In genomic region chr8:71563992-71564391, GRCm38 (mm10) we compare ENCODE assay signal across 22 mouse cellular contexts. TPM values are rescaled to one million over a fixed set of nuclear protein-coding genes. Genes with fewer than 3 reads are reported as not detected.
DNase-seq lines count a peak whose midpoint lies in the region; ATAC-seq and TF ChIP-seq lines count a peak whose summit lies in the region.
"Had no signal": no experiment of that assay in that cellular context is flagged by ENCODE, and none has a peak within 500 bp of the region (broad histone marks: within the 10 kb centered on the region; RNA-seq: fewer than 3 reads in every experiment).

No protein-coding gene starts in this region.

- H3K27me3 ChIP-seq in forebrain, postnatal 0 days (ENCODE audit: insufficient read depth, low read length): peaks cover 34% of the 10 kb centered on the region
- peaks cover 39% of the 10 kb centered on the region for H3K27me3 ChIP-seq in forebrain, embryonic 14.5 days (replicated peaks; ENCODE audit: control insufficient read depth, insufficient read depth, low read length)
- peaks cover 6% of the 10 kb centered on the region for H3K27me3 ChIP-seq in liver, embryonic 14.5 days (ENCODE audit: control insufficient read depth, insufficient read depth, low read length)
- peaks cover 70% of the 10 kb centered on the region for H3K27me3 ChIP-seq in liver, embryonic 12.5 days (replicated peaks)

- TF ChIP-seq CTCF in forebrain, postnatal 0 days (IDR thresholded peaks at IDR 0.05; ENCODE audit: low read depth): peak; percentile 40
- peak; percentile 65 for TF ChIP-seq CTCF in liver, embryonic 14.5 days (IDR thresholded peaks at IDR 0.05; ENCODE audit: low read depth)

- no peak for ATAC-seq in forebrain, postnatal 0 days
- no peak for ATAC-seq in forebrain, embryonic 14.5 days
- no peak for ATAC-seq in liver, embryonic 14.5 days (ENCODE audit: insufficient read depth)
- ATAC-seq in liver, embryonic 12.5 days: no peak
- ATAC-seq: activated CD4-positive, CD25-positive, alpha-beta regulatory T cell, adult 4 months; forebrain, embryonic 13.5 days; midbrain, embryonic 15.5 days had no signal

- no peak overlapping the region for H3K4me2 ChIP-seq in forebrain, postnatal 0 days (ENCODE audit: low read depth)
- H3K4me2 ChIP-seq in forebrain, embryonic 14.5 days (ENCODE audit: low read length): no peak overlapping the region
- H3K4me2 ChIP-seq in liver, embryonic 14.5 days (ENCODE audit: low read depth): no peak overlapping the region
- no peak overlapping the region for H3K4me2 ChIP-seq in liver, embryonic 12.5 days
- H3K4me2 ChIP-seq: embryonic facial prominence, embryonic 15.5 days; forebrain, embryonic 13.5 days; hindbrain, embryonic 15.5 days; liver, embryonic 15.5 days; midbrain, embryonic 15.5 days had no signal

- DNase-seq in forebrain, postnatal 0 days: no peak
- no peak for DNase-seq in forebrain, embryonic 14.5 days (ENCODE audit: low spot score)
- no peak for DNase-seq in liver, embryonic 14.5 days (ENCODE audit: low read depth in 3 of 3, low spot score in 3 of 3)
- DNase-seq in thymus, postnatal 4 days: peak; percentile 55
- no peak for DNase-seq in thymus, postnatal 10 days (ENCODE audit: low spot score in 2 of 2)
- no peak for DNase-seq in spleen, adult 12 weeks (ENCODE audit: low spot score)
- DNase-seq: adrenal gland, postnatal 25 days; heart, adult 18-20 months; heart, postnatal 14 days; kidney, adult 2 months; kidney, postnatal 4 days; thymus, adult 2 months had no signal

- no peaks in the 10 kb centered on the region for H3K9me3 ChIP-seq in forebrain, postnatal 0 days (ENCODE audit: low read length)
- H3K9me3 ChIP-seq in forebrain, embryonic 14.5 days (replicated peaks; ENCODE audit: control insufficient read depth, low read length): no peaks in the 10 kb centered on the region
- no peaks in the 10 kb centered on the region; the same call in 1 of the 2 replicates for H3K9me3 ChIP-seq in liver, embryonic 14.5 days (ENCODE audit: control insufficient read depth, low read length)
- H3K9me3 ChIP-seq in liver, embryonic 12.5 days (replicated peaks): peaks cover 8% of the 10 kb centered on the region
- H3K9me3 ChIP-seq: forebrain, embryonic 13.5 days; hindbrain, embryonic 15.5 days; liver, embryonic 15.5 days; midbrain, embryonic 15.5 days had no signal

- peaks cover 4% of the 10 kb centered on the region; the same call in 1 of the 2 replicates for H3K4me1 ChIP-seq in forebrain, postnatal 0 days (ENCODE audit: insufficient read depth)
- 0 out of 2 replicates have a peak, but pooled peaks cover 4% of the 10 kb centered on the region for H3K4me1 ChIP-seq in forebrain, embryonic 14.5 days (ENCODE audit: control insufficient read depth, insufficient read depth, low read length)
- peaks cover 3 to 15% of the 10 kb centered on the region in 2 experiments; a peak in 3 of 4 replicates for H3K4me1 ChIP-seq in liver, embryonic 14.5 days (replicated peaks; ENCODE audit: control insufficient read depth in 2 of 2, insufficient read depth in 2 of 2, low read length in 1 of 2)
- H3K4me1 ChIP-seq in liver, embryonic 12.5 days: peaks cover 40% of the 10 kb centered on the region

- TF ChIP-seq EP300 in liver, embryonic 14.5 days (IDR thresholded peaks at IDR 0.05; ENCODE audit: low read depth): no peak

- WGBS in forebrain, postnatal 0 days: 86% methylated on average over 4 of the region's 4 CpGs
- WGBS in forebrain, embryonic 14.5 days: 90% methylated on average over 4 of the region's 4 CpGs
- 71% methylated on average over 4 of the region's 4 CpGs for WGBS in liver, embryonic 14.5 days (ENCODE audit: insufficient replicate concordance)
- WGBS in liver, embryonic 12.5 days (ENCODE audit: insufficient replicate concordance): 70% methylated on average over 4 of the region's 4 CpGs

- H3K27ac ChIP-seq in forebrain, postnatal 0 days (ENCODE audit: low read depth, low read length): no peak overlapping the region
- H3K27ac ChIP-seq in forebrain, embryonic 14.5 days (ENCODE audit: low read depth, low read length): no peak overlapping the region
- no peak overlapping the region for H3K27ac ChIP-seq in liver, embryonic 14.5 days
- H3K27ac ChIP-seq in liver, embryonic 12.5 days: no peak overlapping the region
- H3K27ac ChIP-seq: embryonic facial prominence, embryonic 15.5 days; forebrain, embryonic 13.5 days; hindbrain, embryonic 15.5 days; limb, embryonic 10.5 days; liver, embryonic 15.5 days; macrophage; midbrain, embryonic 15.5 days had no signal

- H3K9ac ChIP-seq in forebrain, postnatal 0 days: no peak overlapping the region
- no peak overlapping the region for H3K9ac ChIP-seq in forebrain, embryonic 14.5 days (ENCODE audit: low read length)
- H3K9ac ChIP-seq in liver, embryonic 14.5 days (replicated peaks): no peak overlapping the region
- H3K9ac ChIP-seq in liver, embryonic 12.5 days: no peak overlapping the region
- H3K9ac ChIP-seq: embryonic facial prominence, embryonic 15.5 days; forebrain, embryonic 13.5 days; hindbrain, embryonic 15.5 days; liver, embryonic 15.5 days; midbrain, embryonic 15.5 days had no signal

- no peak overlapping the region for H3K4me3 ChIP-seq in forebrain, postnatal 0 days (ENCODE audit: low read depth, low read length)
- no peak overlapping the region for H3K4me3 ChIP-seq in forebrain, embryonic 14.5 days (ENCODE audit: low read depth, low read length)
- H3K4me3 ChIP-seq in liver, embryonic 14.5 days (ENCODE audit: insufficient read depth in 1 of 2, low read depth in 2 of 2, low read length in 2 of 2): no peak overlapping the region
- H3K4me3 ChIP-seq in liver, embryonic 12.5 days: no peak overlapping the region
- H3K4me3 ChIP-seq: embryonic facial prominence, embryonic 15.5 days; forebrain, embryonic 13.5 days; hindbrain, embryonic 15.5 days; limb, embryonic 10.5 days; liver, embryonic 15.5 days; midbrain, embryonic 15.5 days had no signal

- H3K36me3 ChIP-seq in forebrain, postnatal 0 days (ENCODE audit: insufficient read depth): no peaks in the 10 kb centered on the region
- no peaks in the 10 kb centered on the region for H3K36me3 ChIP-seq in forebrain, embryonic 14.5 days (ENCODE audit: control insufficient read depth, insufficient read depth, low read length)
- H3K36me3 ChIP-seq in liver, embryonic 14.5 days (replicated peaks; ENCODE audit: control insufficient read depth, insufficient read depth, low read depth): no peaks in the 10 kb centered on the region
- H3K36me3 ChIP-seq in liver, embryonic 12.5 days: no peaks in the 10 kb centered on the region
- H3K36me3 ChIP-seq: embryonic facial prominence, embryonic 15.5 days; hindbrain, embryonic 15.5 days; limb, embryonic 10.5 days; liver, embryonic 15.5 days; midbrain, embryonic 15.5 days had no signal

RNA-seq across cellular contexts. Expression of gene Nxnl1, which starts 2.4 kb away (rescaled TPM):
- total RNA-seq in forebrain, postnatal 0 days (2014; rRNA removed): 0.08 TPM in 1 of 2 replicates, not detected in the other
- polyA plus RNA-seq in forebrain, postnatal 0 days (2015; fragmentation: Nextera tagmentation; extraction: Ambion mirVana): not detected in 2 replicates
- polyA plus RNA-seq in forebrain, embryonic 14.5 days (2014; fragmentation: Nextera tagmentation; extraction: Ambion mirVana): not detected in 2 replicates
- not detected in 2 replicates for polyA plus RNA-seq in liver, embryonic 14.5 days (2012; rRNA removed)
- 0.06 TPM in 2 replicates for polyA plus RNA-seq in liver, embryonic 14.5 days (2014; fragmentation: Nextera tagmentation; extraction: Ambion mirVana)
- polyA plus RNA-seq in liver, embryonic 12.5 days (2016; fragmentation: Nextera tagmentation; extraction: Ambion mirVana): 0.32 and 0.36 TPM in 2 replicates
- total RNA-seq: layer of hippocampus, postnatal 25 days had no signal
- polyA plus RNA-seq: forebrain, embryonic 13.5 days; limb, embryonic 10.5 days; liver, embryonic 15.5 days; macrophage; midbrain, embryonic 15.5 days had no signal

RNA-seq across cellular contexts. Expression of gene Slc27a1, which starts 4.7 kb away (rescaled TPM):
- 106 and 133 TPM in 2 replicates for total RNA-seq in forebrain, postnatal 0 days (2014; rRNA removed)
- polyA plus RNA-seq in forebrain, postnatal 0 days (2015; fragmentation: Nextera tagmentation; extraction: Ambion mirVana): 74.8 and 102 TPM in 2 replicates
- polyA plus RNA-seq in forebrain, embryonic 14.5 days (2014; fragmentation: Nextera tagmentation; extraction: Ambion mirVana): 25.8 and 31.5 TPM in 2 replicates
- 1.9 and 2.4 TPM in 2 replicates for polyA plus RNA-seq in liver, embryonic 14.5 days (2012; rRNA removed)
- polyA plus RNA-seq in liver, embryonic 14.5 days (2014; fragmentation: Nextera tagmentation; extraction: Ambion mirVana): 0.28 and 0.71 TPM in 2 replicates
- polyA plus RNA-seq in liver, embryonic 12.5 days (2016; fragmentation: Nextera tagmentation; extraction: Ambion mirVana): 4.1 and 4.4 TPM in 2 replicates

RNA-seq across cellular contexts. Expression of gene Tmem221, which starts 5.3 kb away (rescaled TPM):
- total RNA-seq in forebrain, postnatal 0 days (2014; rRNA removed): 0.08 TPM in 1 of 2 replicates, not detected in the other
- polyA plus RNA-seq in forebrain, postnatal 0 days (2015; fragmentation: Nextera tagmentation; extraction: Ambion mirVana): 0.16 and 0.18 TPM in 2 replicates
- not detected in 2 replicates for polyA plus RNA-seq in forebrain, embryonic 14.5 days (2014; fragmentation: Nextera tagmentation; extraction: Ambion mirVana)
- polyA plus RNA-seq in liver, embryonic 14.5 days (2012; rRNA removed): 0.13 and 0.25 TPM in 2 replicates
- 0.37 and 0.39 TPM in 2 replicates for polyA plus RNA-seq in liver, embryonic 14.5 days (2014; fragmentation: Nextera tagmentation; extraction: Ambion mirVana)
- 0.61 and 0.75 TPM in 2 replicates for polyA plus RNA-seq in liver, embryonic 12.5 days (2016; fragmentation: Nextera tagmentation; extraction: Ambion mirVana)
- total RNA-seq: layer of hippocampus, postnatal 25 days had no signal
- polyA plus RNA-seq: forebrain, embryonic 13.5 days had no signal

RNA-seq across cellular contexts. Expression of gene Mvb12a, which starts 21.3 kb away (rescaled TPM):
- 70.5 and 81.7 TPM in 2 replicates for total RNA-seq in forebrain, postnatal 0 days (2014; rRNA removed)
- 73.4 and 87.4 TPM in 2 replicates for polyA plus RNA-seq in forebrain, postnatal 0 days (2015; fragmentation: Nextera tagmentation; extraction: Ambion mirVana)
- polyA plus RNA-seq in forebrain, embryonic 14.5 days (2014; fragmentation: Nextera tagmentation; extraction: Ambion mirVana): 65.7 and 71.6 TPM in 2 replicates
- 21.1 and 25.6 TPM in 2 replicates for polyA plus RNA-seq in liver, embryonic 14.5 days (2012; rRNA removed)
- polyA plus RNA-seq in liver, embryonic 14.5 days (2014; fragmentation: Nextera tagmentation; extraction: Ambion mirVana): 31.1 and 35.2 TPM in 2 replicates
- polyA plus RNA-seq in liver, embryonic 12.5 days (2016; fragmentation: Nextera tagmentation; extraction: Ambion mirVana): 39.2 and 42.7 TPM in 2 replicates

RNA-seq across cellular contexts. Expression of gene Bst2, which starts 26.7 kb away (rescaled TPM):
- 10.1 and 17.8 TPM in 2 replicates for total RNA-seq in forebrain, postnatal 0 days (2014; rRNA removed)
- 19.3 and 21.0 TPM in 2 replicates for polyA plus RNA-seq in forebrain, postnatal 0 days (2015; fragmentation: Nextera tagmentation; extraction: Ambion mirVana)
- polyA plus RNA-seq in forebrain, embryonic 14.5 days (2014; fragmentation: Nextera tagmentation; extraction: Ambion mirVana): 2.2 and 2.8 TPM in 2 replicates
- polyA plus RNA-seq in liver, embryonic 14.5 days (2012; rRNA removed): 41.1 and 44.4 TPM in 2 replicates
- 12.2 and 14.2 TPM in 2 replicates for polyA plus RNA-seq in liver, embryonic 14.5 days (2014; fragmentation: Nextera tagmentation; extraction: Ambion mirVana)
- polyA plus RNA-seq in liver, embryonic 12.5 days (2016; fragmentation: Nextera tagmentation; extraction: Ambion mirVana): 28.7 and 29.4 TPM in 2 replicates
